Mouse (Mus musculus) heart, adult 8-10 months (tissue): Measurements from ENCODE around the gene Rapgef4. TPM values are rescaled to one million over a fixed set of nuclear protein-coding genes. Genes with fewer than 3 reads are reported as not detected.

Source experiments
- DNase-seq: peaks from one replicate; pipeline ENCODE4 v3.0.0; 2022; ENCODE audit warnings: low spot score
- total RNA-seq, 4 experiments: library from RNA; stranded (reverse); gene quantifications; 2 replicates each; pipeline ENCODE4 v1.2.4; 2022

The Rapgef4 gene
- total RNA-seq, 4 experiments from 2014 or later: 35.0 to 50.5 (median 43.6) TPM

DNA sequence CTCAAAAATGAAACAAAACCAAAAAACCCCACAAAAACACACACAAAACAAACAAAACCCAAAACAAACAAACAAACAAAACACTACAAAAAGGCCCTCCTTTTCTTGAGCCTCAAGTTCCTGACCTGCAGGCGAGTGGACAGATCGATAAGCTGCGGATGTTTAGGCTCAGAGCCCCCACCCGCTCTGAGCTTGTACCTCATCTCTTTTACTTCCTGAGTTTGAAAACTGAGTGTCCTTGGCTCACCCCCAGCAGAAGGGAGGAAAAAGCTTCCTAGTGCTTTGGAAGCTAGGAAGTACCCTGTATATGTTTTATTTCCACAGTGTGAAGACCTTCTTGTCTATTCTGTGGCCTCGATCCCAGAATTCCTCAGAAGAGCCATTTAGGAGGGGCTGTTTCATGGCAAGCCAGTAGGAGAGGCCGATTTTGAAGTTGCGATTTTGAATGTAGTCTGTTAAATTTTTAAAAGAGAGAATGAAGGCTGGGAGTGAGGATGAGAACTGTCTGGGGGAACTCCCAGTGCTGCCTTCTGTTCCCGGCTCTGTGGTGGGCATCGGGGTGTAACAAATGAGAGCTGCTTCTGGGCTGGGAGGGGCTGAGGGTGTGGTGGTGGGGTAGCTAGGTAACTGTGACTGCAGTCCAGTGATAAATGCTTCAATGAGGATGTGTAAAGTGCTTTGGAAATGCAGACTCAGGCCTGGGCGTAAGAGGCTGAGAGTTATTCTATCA, 2.0 kb downstream of the Rapgef4 start:
- DNase-seq: no peak

GRCm38 (mm10) chr2:71985730-71986129, 4.7 kb downstream of the Rapgef4 start:
- no peak for DNase-seq

DNA sequence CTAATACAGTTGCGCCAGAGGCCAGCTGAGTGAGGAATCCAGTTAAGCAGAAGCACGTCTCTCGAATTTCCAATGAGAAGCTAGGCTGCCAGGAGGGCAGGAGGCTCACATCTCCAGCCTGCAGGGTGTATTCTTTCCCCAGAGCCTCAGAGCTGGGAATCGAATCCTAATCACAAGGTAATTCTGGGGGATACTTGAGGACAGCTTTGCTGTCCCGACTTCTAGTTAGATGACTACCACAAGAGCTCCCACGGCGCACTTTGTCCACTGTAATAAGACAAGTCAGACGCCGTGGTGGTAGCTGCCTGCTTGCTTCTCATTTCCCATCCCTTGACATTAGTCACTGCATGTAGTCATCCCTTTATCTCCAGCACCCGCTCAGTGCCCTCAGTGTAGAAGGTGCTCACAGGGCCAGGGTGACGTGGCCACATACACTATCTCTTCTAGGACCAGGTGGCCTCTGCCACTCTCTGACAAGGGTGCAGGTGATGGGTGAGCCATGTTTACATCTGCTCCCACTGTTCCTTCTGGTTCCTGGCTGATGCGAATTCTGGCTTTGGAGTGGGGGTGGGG, 5.3 kb downstream of the Rapgef4 start:
- DNase-seq: no peak

GRCm38 (mm10) chr2:71988572-71988971, 7.5 kb downstream of the Rapgef4 start:
- DNase-seq: no peak

DNA sequence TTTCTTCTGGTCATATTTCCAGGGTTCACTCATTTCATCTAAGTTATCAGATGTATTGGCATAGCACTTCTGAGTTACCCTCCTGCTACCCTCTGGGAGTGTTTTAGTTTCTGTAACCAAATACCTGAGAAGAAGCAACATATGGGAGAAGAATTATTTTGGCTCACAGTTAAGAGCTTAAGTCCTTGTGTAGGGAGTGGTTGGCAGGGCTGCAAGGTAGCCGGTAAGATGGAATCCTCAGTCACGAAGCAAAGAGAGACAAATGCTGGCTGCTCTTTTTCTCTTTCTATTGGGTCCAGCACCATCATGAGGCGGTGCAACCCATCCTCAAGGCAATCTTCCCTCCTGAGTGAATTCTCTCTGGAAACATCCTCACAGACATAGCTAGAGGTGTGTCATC, 11.1 kb downstream of the Rapgef4 start:
- DNase-seq: no peak

- no peak for DNase-seq
These were observed 12.8 kb downstream of the Rapgef4 start for GRCm38 (mm10) chr2:71993729-71994423.

- DNase-seq: no peak
These were observed 17.5 kb downstream of the Rapgef4 start for GRCm38 (mm10) chr2:71998531-71998930.

DNA sequence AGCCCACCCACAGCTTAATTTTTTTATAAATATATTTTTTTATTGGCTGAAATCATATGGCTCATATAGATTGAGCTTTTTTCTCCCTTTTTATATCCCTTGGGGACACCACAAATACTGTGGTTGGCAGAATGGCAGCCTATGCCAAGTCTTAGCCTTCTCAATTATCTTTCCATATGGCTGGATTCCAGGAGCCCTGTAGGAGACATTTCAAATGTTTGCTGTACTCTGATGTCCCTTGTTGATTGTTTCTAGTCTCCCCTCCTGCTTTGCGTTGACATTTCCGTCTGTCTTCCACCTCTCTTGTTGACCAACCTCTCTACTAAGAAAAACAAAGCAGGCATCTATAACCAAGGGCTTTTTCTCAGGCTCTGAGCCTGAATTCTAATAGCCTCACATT, 19.1 kb downstream of the Rapgef4 start:
- DNase-seq: no peak

- DNase-seq: peak; percentile 6
These were observed 21.9 kb downstream of the Rapgef4 start for GRCm38 (mm10) chr2:72002843-72003370.

- DNase-seq: no peak
These were observed 22.9 kb downstream of the Rapgef4 start for GRCm38 (mm10) chr2:72003756-72004525.

DNA sequence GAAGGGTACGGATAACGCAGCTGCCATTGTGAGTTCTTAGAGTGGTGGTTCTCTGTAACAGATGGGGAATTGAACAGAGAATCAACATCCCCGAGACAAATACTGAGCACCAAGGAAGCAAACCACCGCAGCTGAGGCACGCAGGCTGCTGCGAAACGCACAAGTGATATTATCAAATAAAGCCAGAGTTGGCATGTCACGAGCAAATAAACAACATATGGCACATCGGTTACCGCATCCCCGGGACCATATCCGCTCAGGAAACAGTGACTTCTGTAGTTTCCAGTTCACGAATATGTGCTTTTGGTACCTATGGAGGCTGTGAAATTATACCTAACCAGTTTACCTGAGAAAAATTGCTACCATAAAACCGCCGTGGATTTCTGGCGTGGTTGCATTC, 24.0 kb downstream of the Rapgef4 start:
- DNase-seq: no peak

DNA sequence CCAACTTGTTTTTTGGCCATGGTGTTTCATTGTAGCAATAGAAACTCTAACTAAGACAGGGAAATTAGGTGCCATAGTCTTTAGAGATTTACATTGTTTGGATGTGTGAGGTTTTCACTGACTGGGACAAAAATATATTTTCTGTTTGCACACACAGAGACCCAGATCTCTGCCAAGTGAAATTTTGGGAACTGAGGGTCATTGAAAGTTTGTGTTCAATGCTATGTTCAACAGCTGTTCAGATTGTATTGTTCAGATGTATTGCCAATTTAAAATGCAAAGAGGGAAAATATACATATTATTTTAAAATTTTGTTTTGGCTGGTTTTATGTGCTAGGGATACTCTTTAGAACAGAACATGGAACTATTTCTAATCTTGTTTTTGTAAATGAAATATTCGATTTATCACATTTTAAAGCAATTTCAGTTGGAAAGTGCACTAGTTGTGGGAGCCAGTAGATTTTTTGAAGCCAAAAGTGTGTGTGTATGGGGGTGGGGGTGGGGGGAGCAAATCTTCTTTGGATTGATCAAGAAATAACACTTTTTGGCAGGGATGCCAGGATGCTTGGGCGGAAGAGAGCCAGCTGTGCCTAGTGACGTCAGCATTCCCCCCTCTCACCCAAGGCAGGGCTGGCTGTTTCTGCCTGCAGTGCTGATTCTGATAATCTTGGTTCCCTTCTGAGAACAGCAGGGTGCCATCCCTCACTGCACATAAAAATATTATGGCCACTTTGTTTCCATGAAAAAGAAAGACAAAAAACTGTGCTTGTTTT, 28.6 kb downstream of the Rapgef4 start:
- DNase-seq: no peak

DNA sequence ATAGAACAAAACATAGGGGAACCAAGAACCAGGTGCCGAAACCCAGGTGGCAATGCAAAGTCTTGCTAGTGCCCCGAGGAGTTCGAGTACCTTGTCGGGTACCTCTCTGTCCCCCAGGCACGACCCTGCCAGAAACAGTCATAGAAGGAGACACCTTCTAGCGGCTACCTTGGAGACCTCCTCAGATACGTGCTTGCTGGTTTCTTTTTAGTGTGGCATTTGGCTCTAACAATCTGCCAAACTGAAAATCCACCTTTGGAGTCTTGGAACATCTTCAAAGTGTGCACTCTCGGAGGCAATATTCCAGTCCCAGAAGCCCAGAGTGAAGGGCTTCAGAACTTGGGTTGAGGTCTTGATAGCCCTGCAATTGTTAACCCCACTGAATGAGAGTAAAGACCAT, 34.3 kb downstream of the Rapgef4 start:
- no peak for DNase-seq

DNA sequence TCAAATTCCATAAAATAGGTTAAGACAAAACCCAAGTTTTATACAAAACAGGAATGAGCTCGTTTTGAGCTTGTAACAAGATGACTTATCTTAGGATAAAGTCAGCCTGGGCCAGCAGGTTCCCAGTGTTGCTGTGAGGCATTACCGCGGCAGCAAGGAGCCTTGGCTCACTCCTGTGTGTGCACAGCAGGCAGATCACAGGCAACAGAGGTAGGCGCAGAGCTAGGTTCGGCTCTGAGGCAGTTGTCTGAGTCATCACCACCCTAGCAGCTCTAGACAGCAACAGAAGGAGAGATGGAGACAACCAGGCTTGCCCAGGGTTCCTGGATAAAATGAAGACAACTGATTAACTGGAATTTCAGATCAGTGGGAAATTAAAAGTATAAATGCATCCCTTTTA, 35.0 kb downstream of the Rapgef4 start:
- DNase-seq: no peak

DNA sequence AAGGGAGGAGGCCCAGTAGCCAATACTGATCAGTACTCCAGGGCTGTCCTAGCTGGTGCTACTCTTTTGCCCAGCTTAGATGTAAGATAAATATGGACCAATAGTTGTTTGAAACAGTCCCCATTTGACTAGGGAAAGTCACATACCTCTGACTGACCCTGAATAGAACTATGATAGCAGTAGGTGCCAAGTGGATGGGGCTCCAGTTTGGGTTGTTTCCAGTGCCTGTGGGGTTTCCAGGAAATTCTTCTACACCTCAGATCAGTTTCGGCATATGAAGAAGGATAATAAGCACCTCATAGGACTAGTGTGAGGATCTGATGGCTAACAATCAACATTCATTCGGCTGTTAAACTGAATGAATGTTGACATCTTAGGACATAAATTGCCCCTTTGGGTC, 36.1 kb downstream of the Rapgef4 start:
- DNase-seq: no peak

DNA sequence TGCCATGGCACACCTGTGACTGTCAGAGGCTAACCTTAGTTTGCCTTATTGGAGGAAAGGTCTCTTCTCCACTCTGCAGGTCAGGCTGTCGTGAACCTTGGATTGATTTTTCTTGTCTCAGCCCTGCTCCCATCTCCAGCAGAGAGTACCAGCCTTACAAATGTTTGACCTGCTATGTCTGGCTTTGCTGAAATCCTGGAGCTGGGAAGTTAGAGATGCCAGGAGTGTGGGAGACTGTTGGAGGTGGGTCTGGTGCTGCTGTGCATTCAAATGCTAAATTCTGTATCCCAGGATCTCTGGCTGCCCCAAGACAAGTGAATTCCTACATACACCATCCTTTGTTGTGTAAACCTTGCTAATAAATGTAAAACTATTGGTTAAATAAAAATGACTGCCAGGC, 37.7 kb downstream of the Rapgef4 start:
- DNase-seq: no peak

- DNase-seq: no peak
These were observed 39.7 kb downstream of the Rapgef4 start for GRCm38 (mm10) chr2:72020755-72021154.

- DNase-seq: no peak
These were observed 40.4 kb downstream of the Rapgef4 start for GRCm38 (mm10) chr2:72021440-72021839.

GRCm38 (mm10) chr2:72021845-72022244, 40.8 kb downstream of the Rapgef4 start:
- no peak for DNase-seq

GRCm38 (mm10) chr2:72023791-72024190, 42.8 kb downstream of the Rapgef4 start:
- no peak for DNase-seq

GRCm38 (mm10) chr2:72025660-72026059, 44.6 kb downstream of the Rapgef4 start:
- DNase-seq: no peak
